Mouse (Mus musculus) liver, embryonic 15.5 days (tissue): ENCODE measurements at regions not wholly inside any gene's neighbourhood (a gene's known extent, or its start where the extent isn't known, plus 50 kb on each side); places are given as distances from the start of the nearest gene placed in this dataset.
"Not testable (repeated sequence)": the region's sequence is repeated elsewhere in the genome, so short reads cannot be mapped to it uniquely, and the experiment has no call there.

Source experiments
- ATAC-seq: fragments of 200-750 bp; cut with Nextera tagmentation; 2 replicates; pipeline ENCODE4 v1.8.0; 2017; ENCODE audit warnings: moderate number of reproducible peaks, mild to moderate bottlenecking, moderate library complexity; ENCODE audit not compliant: insufficient read depth
- H3K27ac ChIP-seq: fragments of 300-500 bp; sonication (generic); replicated peaks from 2 replicates; pipeline ENCODE4 v1.5.1; 2015; ENCODE audit warnings: mild to moderate bottlenecking, inconsistent platforms
- H3K27me3 ChIP-seq: fragments of 300-500 bp; sonication (generic); 2 replicates; pipeline ENCODE4 v1.6.1; 2015; ENCODE audit warnings: mild to moderate bottlenecking, inconsistent platforms
- H3K36me3 ChIP-seq: fragments of 300-500 bp; sonication (generic); replicated peaks from 2 replicates; pipeline ENCODE4 v1.6.1; 2015; ENCODE audit warnings: moderate library complexity, mild to moderate bottlenecking, inconsistent platforms
- H3K4me1 ChIP-seq: fragments of 300-500 bp; sonication (generic); replicated peaks from 2 replicates; pipeline ENCODE4 v1.6.1; 2015; ENCODE audit warnings: inconsistent platforms
- H3K4me2 ChIP-seq: fragments of 300-500 bp; sonication (generic); 2 replicates; pipeline ENCODE4 v1.6.1; 2015; ENCODE audit warnings: moderate library complexity, mild to moderate bottlenecking, inconsistent platforms
- H3K4me3 ChIP-seq: fragments of 300-500 bp; sonication (generic); replicated peaks from 2 replicates; pipeline ENCODE4 v1.5.1; 2015; ENCODE audit warnings: mild to moderate bottlenecking, inconsistent platforms
- H3K9ac ChIP-seq: fragments of 300-500 bp; sonication (generic); 2 replicates; pipeline ENCODE4 v1.6.1; 2015; ENCODE audit warnings: moderate library complexity, mild to moderate bottlenecking, inconsistent platforms
- H3K9me3 ChIP-seq: fragments of 300-500 bp; sonication (generic); replicated peaks from 2 replicates; pipeline ENCODE4 v1.6.1; 2016; ENCODE audit warnings: inconsistent platforms
- WGBS: fragments of 180-500 bp; shearing (Covaris S2); methylation state at CpG from one replicate; pipeline ENCODE4 v1.1.7; 2015; ENCODE audit warnings: mixed read lengths; ENCODE audit not compliant: insufficient replicate concordance; 5-methylcytosine and 5-hydroxymethylcytosine counted together

DNA sequence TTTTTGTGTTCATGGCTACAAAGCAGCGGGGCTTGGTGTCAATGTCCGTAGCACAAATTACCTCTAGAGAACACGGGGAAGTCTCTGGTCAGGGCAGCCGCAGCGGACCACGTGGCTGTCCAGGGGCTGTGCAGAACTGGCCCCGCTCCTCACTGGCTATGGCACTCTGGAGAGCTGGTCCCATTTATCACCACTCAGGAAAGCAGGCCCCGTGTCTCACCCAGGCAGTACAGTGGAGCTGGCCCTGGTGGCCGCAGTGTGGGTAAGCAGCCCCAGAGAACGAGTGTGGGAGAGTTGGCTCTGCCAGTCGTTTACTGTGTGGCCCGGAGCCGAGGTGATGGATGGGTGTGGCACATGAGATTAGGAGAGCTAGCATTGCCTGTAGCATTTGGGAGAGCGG lies 163.8 kb downstream of the Csl start:
- no peak overlapping the region for H3K9ac ChIP-seq
- H3K27me3 ChIP-seq = no peaks in the 10 kb centered on the region
- WGBS = 67% methylated on average over 14 of the region's 14 CpGs
- no peaks in the 10 kb centered on the region for H3K9me3 ChIP-seq
- H3K4me3 ChIP-seq = no peak overlapping the region
- H3K27ac ChIP-seq = no peak overlapping the region
- ATAC-seq = no peak
- no peaks in the 10 kb centered on the region for H3K4me1 ChIP-seq
- no peaks in the 10 kb centered on the region for H3K36me3 ChIP-seq
- no peak overlapping the region for H3K4me2 ChIP-seq

DNA sequence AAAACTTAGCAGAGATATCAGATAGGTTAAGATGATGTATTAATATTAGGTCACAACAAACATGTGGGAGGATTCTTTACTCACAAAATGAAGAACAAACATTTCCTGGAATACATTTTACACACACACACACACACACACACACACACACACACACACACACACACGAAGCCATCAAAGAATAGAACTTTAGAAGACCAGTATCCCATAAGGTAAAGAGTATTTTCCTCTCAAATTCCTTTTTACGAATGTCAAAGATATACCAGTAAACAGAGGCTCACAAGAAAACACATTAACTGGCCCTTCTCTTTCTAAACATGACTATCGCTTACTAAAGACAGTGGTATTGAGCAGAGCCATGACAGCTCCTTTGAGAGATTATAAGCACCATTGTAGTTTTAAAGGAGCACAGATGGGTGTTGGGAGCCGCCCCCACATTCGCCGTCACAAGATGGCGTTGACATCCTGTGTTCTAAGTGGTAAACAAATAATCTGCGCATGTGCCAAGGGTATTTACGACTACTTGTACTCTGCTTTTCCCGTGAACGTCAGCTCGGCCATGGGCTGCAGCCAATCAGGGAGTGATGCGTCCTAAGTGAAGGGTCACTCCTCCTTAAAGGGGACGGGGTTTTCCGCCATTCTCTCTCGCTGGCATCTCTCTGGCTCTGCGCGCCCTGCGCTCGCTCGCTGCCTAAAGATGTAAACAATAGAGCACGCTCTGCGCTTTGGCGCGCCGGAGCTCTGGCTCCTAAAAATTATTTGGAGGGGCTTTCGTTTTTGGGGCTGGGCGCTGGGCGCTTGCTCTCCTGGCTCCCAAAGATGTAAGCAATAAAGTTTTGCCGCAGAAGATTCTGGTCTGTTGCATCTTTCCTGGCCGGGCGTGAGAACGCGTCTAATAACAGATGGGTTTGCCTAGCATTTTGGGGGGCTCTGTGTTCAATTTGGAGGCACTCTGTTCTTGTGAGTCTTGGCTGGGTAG lies 160.0 kb downstream of the Csl start:
- H3K27ac ChIP-seq, H3K4me1 ChIP-seq: not testable (repeated sequence)
- 45% methylated on average over 27 of the region's 34 CpGs for WGBS

DNA sequence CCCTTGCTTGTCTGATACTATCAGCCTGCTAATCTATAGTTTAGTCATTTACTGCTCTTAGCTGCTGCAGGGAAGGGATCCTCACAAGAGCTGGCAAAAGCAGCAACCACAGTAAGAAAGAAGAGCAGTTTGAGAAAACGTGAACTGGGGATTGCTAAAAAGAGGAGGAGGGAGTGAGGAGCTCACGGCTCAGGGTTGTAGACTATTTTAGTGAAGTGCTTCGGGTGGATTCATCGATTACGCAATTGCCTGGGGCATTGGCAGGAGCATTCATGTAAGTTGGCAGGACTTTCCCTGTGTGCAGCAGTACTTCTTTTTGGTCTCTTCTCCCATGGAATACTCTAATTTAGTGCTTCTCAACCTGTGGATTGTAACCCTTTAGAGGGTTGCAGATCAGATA lies 157.1 kb downstream of the Csl start:
- WGBS = 55% methylated on average over 5 of the region's 5 CpGs
- no peak for ATAC-seq
- H3K9ac ChIP-seq = no peak overlapping the region
- no peaks in the 10 kb centered on the region for H3K9me3 ChIP-seq
- H3K4me3 ChIP-seq = no peak overlapping the region
- H3K4me1 ChIP-seq = no peaks in the 10 kb centered on the region
- H3K27ac ChIP-seq = no peak overlapping the region
- H3K36me3 ChIP-seq = no peaks in the 10 kb centered on the region
- H3K27me3 ChIP-seq = no peaks in the 10 kb centered on the region
- H3K4me2 ChIP-seq = no peak overlapping the region

More for the DNA sequence above, 160.0 kb downstream of the Csl start:
- ATAC-seq, H3K27me3 ChIP-seq, H3K36me3 ChIP-seq, H3K9me3 ChIP-seq, H3K9ac ChIP-seq: not testable (repeated sequence)
- H3K4me2 ChIP-seq = peak overlapping the region; percentile 43
- peak overlapping the region; percentile 33 for H3K4me3 ChIP-seq

DNA sequence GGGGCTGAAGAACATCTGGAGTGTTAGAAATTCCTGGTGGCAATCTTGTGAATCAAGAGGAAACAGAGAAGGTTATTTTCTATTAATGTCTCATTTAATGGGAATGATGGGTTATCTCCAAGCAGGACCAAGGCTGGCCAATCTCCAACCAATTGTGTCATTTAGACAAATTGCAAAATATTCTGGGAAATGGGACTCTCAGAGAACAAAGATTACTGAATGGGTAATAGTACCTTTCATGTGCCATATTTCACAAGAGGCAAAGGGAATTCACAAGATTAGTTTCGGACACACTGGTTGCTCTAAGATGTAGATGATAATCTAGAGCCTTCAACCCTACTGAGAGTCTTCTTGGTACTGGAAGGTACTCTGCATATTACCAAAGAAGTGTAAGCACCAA lies 155.3 kb downstream of the Csl start:
- H3K9me3 ChIP-seq = no peaks in the 10 kb centered on the region
- no peak overlapping the region for H3K4me3 ChIP-seq
- H3K27ac ChIP-seq = no peak overlapping the region
- H3K4me1 ChIP-seq = no peaks in the 10 kb centered on the region
- H3K27me3 ChIP-seq = no peaks in the 10 kb centered on the region
- 56% methylated on average over 1 of the region's 1 CpGs for WGBS
- no peak overlapping the region for H3K9ac ChIP-seq
- H3K36me3 ChIP-seq = no peaks in the 10 kb centered on the region
- ATAC-seq = no peak
- no peak overlapping the region for H3K4me2 ChIP-seq

DNA sequence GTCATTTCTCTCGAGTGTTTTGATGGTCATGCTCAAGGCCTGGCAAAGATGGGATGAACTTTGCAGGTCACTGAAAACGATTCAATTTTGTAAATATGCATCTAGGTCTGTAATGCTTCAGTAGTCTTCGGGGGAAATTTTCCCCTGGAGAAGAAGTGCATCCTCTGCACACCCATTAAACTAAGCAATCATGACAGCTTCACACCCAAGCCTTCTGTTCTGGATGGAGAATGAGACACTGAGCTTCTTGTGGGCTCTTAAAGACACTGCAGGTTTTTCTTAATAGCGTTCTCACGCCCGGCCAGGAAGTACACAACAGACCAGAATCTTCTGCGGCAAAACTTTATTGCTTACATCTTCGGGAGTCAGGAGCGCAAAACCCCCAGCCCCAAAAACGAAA lies 151.0 kb downstream of the Csl start:
- Histone ChIP-seq H3K9me3 (no peaks in the 10 kb centered on the region), H3K4me3 (no peak overlapping the region), H3K4me2 (no peak overlapping the region), H3K27ac (no peak overlapping the region), H3K9ac (no peak overlapping the region), H3K36me3 (no peaks in the 10 kb centered on the region), H3K4me1 (no peaks in the 10 kb centered on the region), H3K27me3 (no peaks in the 10 kb centered on the region)
- 72% methylated on average over 10 of the region's 10 CpGs for WGBS
- ATAC-seq = no peak

DNA sequence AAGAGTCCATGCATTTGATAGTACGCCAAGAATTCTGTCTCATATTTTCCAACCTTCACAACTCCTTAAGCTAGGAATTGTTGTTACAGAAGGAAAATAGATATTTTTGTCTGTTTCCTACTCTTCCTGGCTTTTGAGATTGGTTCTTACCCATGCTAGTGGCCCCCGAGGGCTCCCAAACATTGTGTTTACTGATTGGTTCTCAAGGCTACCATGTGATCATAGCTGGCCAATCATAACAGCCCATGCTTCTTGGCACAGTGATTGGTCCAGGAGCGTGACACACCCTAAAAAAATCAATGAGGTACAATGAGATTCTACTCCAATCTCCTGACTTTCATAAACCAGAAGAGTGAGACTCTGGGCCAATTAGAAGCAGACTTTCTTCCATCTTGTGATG lies 150.0 kb downstream of the Csl start:
- Histone ChIP-seq H3K36me3 (no peaks in the 10 kb centered on the region), H3K9me3 (no peaks in the 10 kb centered on the region), H3K4me1 (no peaks in the 10 kb centered on the region), H3K4me2 (no peak overlapping the region), H3K4me3 (no peak overlapping the region), H3K27me3 (no peaks in the 10 kb centered on the region), H3K27ac (no peak overlapping the region), H3K9ac (no peak overlapping the region)
- no peak for ATAC-seq
- 56% methylated on average over 3 of the region's 3 CpGs for WGBS

DNA sequence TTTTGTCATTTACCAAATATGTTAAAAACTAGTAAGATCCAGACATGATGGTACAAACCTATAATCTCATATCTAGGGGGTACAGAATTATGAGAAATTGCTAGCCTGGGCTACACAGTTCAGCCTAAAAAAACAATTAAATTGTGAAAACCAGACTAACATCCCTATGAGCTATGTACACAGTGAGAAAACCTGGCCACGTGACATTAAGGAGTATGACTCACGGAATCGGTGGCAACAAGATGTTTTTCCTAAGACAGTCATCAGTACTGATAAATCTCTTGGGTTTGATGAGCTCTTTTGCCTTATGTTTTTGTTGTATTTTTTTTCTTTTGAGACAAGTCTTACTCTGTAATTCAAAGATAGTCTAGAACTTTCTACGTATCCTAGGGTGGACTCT lies 148.6 kb downstream of the Csl start:
- WGBS = 56% methylated on average over 4 of the region's 4 CpGs
- Histone ChIP-seq H3K36me3 (no peaks in the 10 kb centered on the region), H3K9me3 (no peaks in the 10 kb centered on the region), H3K4me2 (no peak overlapping the region), H3K4me1 (no peaks in the 10 kb centered on the region), H3K27me3 (no peaks in the 10 kb centered on the region), H3K27ac (no peak overlapping the region), H3K9ac (no peak overlapping the region), H3K4me3 (no peak overlapping the region)
- no peak for ATAC-seq

DNA sequence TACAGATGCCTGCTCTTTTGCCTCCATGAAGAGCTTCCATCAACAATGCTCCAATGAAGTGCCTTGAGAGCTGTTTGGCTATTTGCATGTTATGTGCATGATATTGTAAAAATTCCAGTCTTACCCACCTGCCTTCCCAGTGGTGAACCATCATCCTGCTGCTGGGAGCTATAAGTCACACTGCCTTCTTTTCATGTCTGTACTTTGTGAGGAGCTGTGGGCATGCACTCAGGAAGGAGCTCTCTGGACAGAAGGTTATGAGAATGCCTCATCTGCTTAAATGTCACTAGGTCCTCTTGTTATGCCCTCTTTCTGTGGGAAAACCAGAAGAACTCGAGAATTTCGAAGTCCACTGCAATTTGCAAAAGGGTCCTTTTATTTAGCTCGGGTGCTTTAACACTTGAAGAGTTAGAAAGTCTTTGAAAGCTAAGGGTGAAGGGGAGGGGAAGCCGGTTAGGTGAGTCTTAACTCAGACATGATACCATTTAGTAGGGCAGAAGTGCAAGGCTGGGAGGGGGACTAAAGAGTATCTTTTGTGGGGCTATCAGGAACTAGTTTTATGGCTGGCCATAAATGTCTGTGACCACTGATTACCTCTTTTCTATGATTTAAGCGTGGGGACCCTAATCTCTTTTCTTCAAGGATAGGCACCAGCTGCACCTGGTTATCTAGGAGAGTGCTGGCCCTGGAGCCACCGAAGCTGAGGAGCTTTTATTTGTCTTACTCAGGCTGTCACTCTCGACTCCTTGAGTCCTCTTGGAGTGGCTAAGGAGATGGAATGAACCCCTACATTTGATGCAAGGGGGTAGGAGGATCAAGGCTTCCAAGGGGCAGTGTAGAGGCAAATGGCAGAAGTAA lies 144.8 kb downstream of the Csl start:
- no peak for ATAC-seq
- no peaks in the 10 kb centered on the region for H3K9me3 ChIP-seq
- no peak overlapping the region for H3K4me2 ChIP-seq
- no peak overlapping the region for H3K9ac ChIP-seq
- whole genome bisulfite sequencing = 25% methylated on average over 7 of the region's 7 CpGs
- no peaks in the 10 kb centered on the region for H3K27me3 ChIP-seq
- H3K27ac ChIP-seq = no peak overlapping the region
- H3K4me3 ChIP-seq = no peak overlapping the region
- H3K36me3 ChIP-seq = no peaks in the 10 kb centered on the region
- no peaks in the 10 kb centered on the region for H3K4me1 ChIP-seq

DNA sequence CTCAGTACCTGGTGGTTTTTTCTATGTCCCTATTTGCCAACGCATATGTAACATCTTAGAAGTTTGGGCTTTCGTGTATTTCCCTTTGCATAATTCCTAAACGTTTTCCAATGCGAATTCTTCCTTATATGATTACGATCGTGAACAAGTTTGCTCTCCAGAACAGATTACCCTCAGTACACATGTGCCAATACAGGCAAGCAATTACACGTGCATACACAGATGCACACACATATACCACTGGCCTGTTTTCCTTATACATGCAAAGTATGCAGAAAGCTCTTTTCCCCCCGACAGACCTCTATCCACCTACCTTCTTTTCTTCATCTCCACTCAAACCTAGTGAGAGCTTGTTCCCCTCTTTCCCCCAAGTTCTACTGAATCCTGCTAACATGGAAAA lies 144.1 kb downstream of the Csl start:
- Histone ChIP-seq H3K4me2 (no peak overlapping the region), H3K4me1 (no peaks in the 10 kb centered on the region), H3K27ac (no peak overlapping the region)

DNA sequence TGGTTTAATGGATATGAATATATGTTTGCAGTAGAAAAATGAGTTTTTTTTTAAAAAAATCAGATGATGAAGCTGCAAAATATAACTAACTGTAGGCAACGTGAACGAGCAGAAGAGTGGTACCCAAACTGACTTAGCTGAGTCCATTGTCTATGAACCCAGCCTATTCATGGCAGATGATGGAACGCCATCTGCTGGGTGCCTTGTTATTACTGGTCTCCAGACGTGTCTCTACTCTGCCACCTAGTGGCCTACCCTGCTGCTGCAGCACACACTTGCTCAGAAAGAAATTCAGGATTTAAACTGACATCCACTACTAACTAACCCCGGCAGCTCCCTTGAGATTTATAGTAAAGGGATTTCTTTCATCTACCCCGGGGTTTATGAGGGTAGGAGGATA lies 143.7 kb downstream of the Csl start:
- WGBS = 8% methylated on average over 6 of the region's 6 CpGs
- H3K36me3 ChIP-seq = no peaks in the 10 kb centered on the region
- no peak overlapping the region for H3K9ac ChIP-seq
- no peak for ATAC-seq
- no peak overlapping the region for H3K4me2 ChIP-seq
- H3K4me1 ChIP-seq = no peaks in the 10 kb centered on the region
- no peak overlapping the region for H3K4me3 ChIP-seq
- H3K9me3 ChIP-seq = no peaks in the 10 kb centered on the region
- H3K27me3 ChIP-seq = no peaks in the 10 kb centered on the region
- no peak overlapping the region for H3K27ac ChIP-seq

More for the DNA sequence above, 144.1 kb downstream of the Csl start:
- Histone ChIP-seq H3K9me3 (no peaks in the 10 kb centered on the region), H3K9ac (no peak overlapping the region), H3K4me3 (no peak overlapping the region), H3K27me3 (no peaks in the 10 kb centered on the region), H3K36me3 (no peaks in the 10 kb centered on the region)
- ATAC-seq = no peak
- WGBS = 60% methylated on average over 8 of the region's 8 CpGs

DNA sequence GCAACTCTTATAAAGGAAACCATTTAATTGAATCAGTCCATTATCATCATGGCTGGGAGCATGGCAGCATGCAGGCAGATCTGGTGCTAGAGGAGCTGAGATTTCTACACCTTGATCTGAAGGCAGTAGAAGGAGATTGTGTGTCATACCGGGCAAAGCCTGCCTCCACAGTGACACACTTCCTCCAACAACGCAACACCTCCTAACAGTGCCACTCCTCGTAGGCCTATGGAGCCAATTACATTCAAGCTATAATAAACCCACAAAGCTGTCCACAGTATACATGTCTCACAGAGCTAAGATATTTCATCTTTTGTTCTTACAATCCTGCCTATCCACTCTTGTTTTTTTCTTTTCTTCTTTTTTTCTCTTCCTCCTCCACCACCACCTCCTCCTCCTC lies 141.8 kb downstream of the Csl start:
- no peak for ATAC-seq
- no peaks in the 10 kb centered on the region for H3K27me3 ChIP-seq
- no peaks in the 10 kb centered on the region for H3K36me3 ChIP-seq
- H3K27ac ChIP-seq = no peak overlapping the region
- no peak overlapping the region for H3K9ac ChIP-seq
- WGBS = 69% methylated on average over 3 of the region's 3 CpGs
- H3K9me3 ChIP-seq = no peaks in the 10 kb centered on the region
- H3K4me2 ChIP-seq = no peak overlapping the region
- no peak overlapping the region for H3K4me3 ChIP-seq
- no peaks in the 10 kb centered on the region for H3K4me1 ChIP-seq
